Mouse (Mus musculus) ES-Bruce4 (cell line): ENCODE measurements around the gene Rnf130. TPM values are rescaled to one million over a fixed set of nuclear protein-coding genes. Genes with fewer than 3 reads are reported as not detected.
A peak's percentile ranks its signal among the peaks of the same experiment; 100 is the strongest.

ENCODE experiments used
- H3K27ac ChIP-seq: 2 replicates; pipeline ENCODE4 v1.5.1; 2012; ENCODE audit warnings: low read length, inconsistent platforms; ENCODE audit not compliant: insufficient read depth
- H3K27me3 ChIP-seq: 2 replicates; pipeline ENCODE4 v1.6.1; 2012; ENCODE audit warnings: mild to moderate bottlenecking, low read length, inconsistent platforms; ENCODE audit not compliant: control insufficient read depth, poor library complexity, insufficient read depth, severe bottlenecking
- H3K36me3 ChIP-seq: 2 replicates; pipeline ENCODE4 v1.6.1; 2012; ENCODE audit warnings: inconsistent platforms, mild to moderate bottlenecking, low read length, moderate library complexity; ENCODE audit not compliant: control insufficient read depth, poor library complexity, insufficient read depth, severe bottlenecking
- H3K4me1 ChIP-seq: one replicate; pipeline ENCODE4 v1.8.1; 2011; ENCODE audit warnings: low read length; ENCODE audit not compliant: control insufficient read depth, insufficient read depth
- H3K4me3 ChIP-seq: 2 replicates; pipeline ENCODE4 v1.5.1; 2011; ENCODE audit warnings: low read depth, mild to moderate bottlenecking, low read length
- H3K9ac ChIP-seq: 2 replicates; pipeline ENCODE4 v1.6.1; 2012; ENCODE audit warnings: low read depth, mild to moderate bottlenecking, inconsistent platforms; ENCODE audit not compliant: poor library complexity, severe bottlenecking
- H3K9me3 ChIP-seq: replicated peaks from 2 replicates; pipeline ENCODE4 v1.6.1; 2012; ENCODE audit warnings: mild to moderate bottlenecking, low read length, inconsistent platforms; ENCODE audit not compliant: control insufficient read depth, poor library complexity, insufficient read depth, severe bottlenecking
- CTCF ChIP-seq: IDR thresholded peaks from one replicate; pipeline ENCODE4 v1.8.1; 2011; ENCODE audit warnings: low read depth, low read length
- EP300 ChIP-seq: IDR thresholded peaks from 2 replicates; pipeline ENCODE4 v1.6.1; 2011; ENCODE audit warnings: low read depth, low read length; ENCODE audit not compliant: insufficient read depth
- POLR2A ChIP-seq: IDR thresholded peaks from one replicate; pipeline ENCODE4 v1.8.1; 2011; ENCODE audit warnings: low read length; ENCODE audit not compliant: insufficient read depth
- polyA plus RNA-seq: library from polyadenylated mRNA; stranded (reverse); fragments of >200 nt; gene quantifications from 2 replicates; pipeline ENCODE4 v1.2.4, GENCODE M21; 2011; ENCODE audit warnings: low read depth; ENCODE audit not compliant: missing spikeins, insufficient read depth, insufficient read length

Rnf130 gene
- polyA plus RNA-seq, 1 experiment, result 21.8 TPM

- H3K27me3 ChIP-seq, result peaks cover 2% of the 10 kb centered on the region
- no peaks in the 10 kb centered on the region for H3K36me3 ChIP-seq
- H3K9me3 ChIP-seq, result no peaks in the 10 kb centered on the region
- no peak overlapping the region for H3K4me3 ChIP-seq
- no peak overlapping the region for H3K9ac ChIP-seq
- TF ChIP-seq EP300 (no peak), POLR2A (no peak), CTCF (no peak)
- H3K4me1 ChIP-seq, result no peaks in the 10 kb centered on the region
- no peak overlapping the region for H3K27ac ChIP-seq
Observed at GRCm38 (mm10) chr11:50016503-50016902, 8.6 kb upstream of the Rnf130 start.

- Histone ChIP-seq H3K27ac (no peak overlapping the region), H3K4me3 (no peak overlapping the region), H3K9ac (no peak overlapping the region), H3K4me1 (no peaks in the 10 kb centered on the region), H3K27me3 (peaks cover 2% of the 10 kb centered on the region), H3K36me3 (no peaks in the 10 kb centered on the region), H3K9me3 (no peaks in the 10 kb centered on the region)
- TF ChIP-seq CTCF, result no peak
Observed at GRCm38 (mm10) chr11:50017511-50017910, 7.6 kb upstream of the Rnf130 start.

GRCm38 (mm10) chr11:50018848-50019247 lies 6.3 kb upstream of the Rnf130 start:
- no peak overlapping the region for H3K27ac ChIP-seq
- peaks cover 8% of the 10 kb centered on the region for H3K27me3 ChIP-seq
- H3K4me1 ChIP-seq, result no peaks in the 10 kb centered on the region
- H3K4me3 ChIP-seq, result no peak overlapping the region
- H3K36me3 ChIP-seq, result no peaks in the 10 kb centered on the region
- no peak overlapping the region for H3K9ac ChIP-seq
- TF ChIP-seq POLR2A, result no peak
- TF ChIP-seq EP300, result no peak
- no peak for TF ChIP-seq CTCF
- no peaks in the 10 kb centered on the region for H3K9me3 ChIP-seq

- Histone ChIP-seq H3K9ac (no peak overlapping the region), H3K4me3 (no peak overlapping the region), H3K4me1 (no peaks in the 10 kb centered on the region), H3K27ac (no peak overlapping the region), H3K9me3 (no peaks in the 10 kb centered on the region), H3K36me3 (no peaks in the 10 kb centered on the region), H3K27me3 (peaks cover 27% of the 10 kb centered on the region)
- TF ChIP-seq POLR2A, result no peak
- TF ChIP-seq EP300, result no peak
- TF ChIP-seq CTCF, result no peak
Observed at GRCm38 (mm10) chr11:50022085-50022484, 3.1 kb upstream of the Rnf130 start.

GRCm38 (mm10) chr11:50024445-50024832 lies 707 bp upstream of the Rnf130 start:
- Histone ChIP-seq H3K9ac (no peak overlapping the region), H3K9me3 (no peaks in the 10 kb centered on the region), H3K4me1 (no peaks in the 10 kb centered on the region), H3K27me3 (peaks cover 29% of the 10 kb centered on the region), H3K36me3 (no peaks in the 10 kb centered on the region), H3K4me3 (no peak overlapping the region), H3K27ac (no peak overlapping the region)
- no peak for TF ChIP-seq POLR2A
- TF ChIP-seq CTCF, result no peak
- no peak for TF ChIP-seq EP300

- Histone ChIP-seq H3K36me3 (no peaks in the 10 kb centered on the region), H3K9me3 (no peaks in the 10 kb centered on the region), H3K27ac (no peak overlapping the region), H3K9ac (peak overlapping the region; percentile 92), H3K27me3 (peaks cover 27% of the 10 kb centered on the region), H3K4me3 (peak overlapping the region; percentile 72), H3K4me1 (no peaks in the 10 kb centered on the region)
- TF ChIP-seq CTCF (no peak), POLR2A (no peak), EP300 (no peak)
Observed at GRCm38 (mm10) chr11:50025721-50026520, 775 bp downstream of the Rnf130 start.
